Mouse (Mus musculus): Measurements from ENCODE around the gene Slc4a3. TPM values are rescaled to one million over a fixed set of nuclear protein-coding genes. Genes with fewer than 3 reads are reported as not detected.

Slc4a3 gene
- polyA plus RNA-seq, 1 experiment from 2014 or later: 42.9 TPM

Other genes with a start within 250 kb of the Slc4a3 start
- 155 and 161 TPM in 2 replicates for gene Dnpep, start 228.3 kb upstream of the Slc4a3 start, polyA plus RNA-seq (2015; fragmentation: Nextera tagmentation; extraction: Ambion mirVana)
- gene Des, start 185.9 kb upstream of the Slc4a3 start, polyA plus RNA-seq (2015; fragmentation: Nextera tagmentation; extraction: Ambion mirVana): 0.84 and 1.1 TPM in 2 replicates
- 11.2 and 12.8 TPM in 2 replicates for gene Speg, start 171.0 kb upstream of the Slc4a3 start, polyA plus RNA-seq (2015; fragmentation: Nextera tagmentation; extraction: Ambion mirVana)
- 78.4 and 88.8 TPM in 2 replicates for gene Gmppa, start 110.3 kb upstream of the Slc4a3 start, polyA plus RNA-seq (2015; fragmentation: Nextera tagmentation; extraction: Ambion mirVana)
- gene Asic4, start 95.8 kb upstream of the Slc4a3 start, polyA plus RNA-seq (2015; fragmentation: Nextera tagmentation; extraction: Ambion mirVana): 57.3 and 81.6 TPM in 2 replicates
- gene Chpf, start 67.0 kb upstream of the Slc4a3 start, polyA plus RNA-seq (2015; fragmentation: Nextera tagmentation; extraction: Ambion mirVana): 25.1 and 28.7 TPM in 2 replicates
- gene Tmem198, start 66.7 kb upstream of the Slc4a3 start, polyA plus RNA-seq (2015; fragmentation: Nextera tagmentation; extraction: Ambion mirVana): 46.1 and 47.3 TPM in 2 replicates
- gene Obsl1, start 39.8 kb upstream of the Slc4a3 start, polyA plus RNA-seq (2015; fragmentation: Nextera tagmentation; extraction: Ambion mirVana): 18.6 and 25.7 TPM in 2 replicates
- 8.5 and 12.5 TPM in 2 replicates for gene Inha, start 39.2 kb upstream of the Slc4a3 start, polyA plus RNA-seq (2015; fragmentation: Nextera tagmentation; extraction: Ambion mirVana)
- gene Stk11ip, start 24.7 kb upstream of the Slc4a3 start, polyA plus RNA-seq (2015; fragmentation: Nextera tagmentation; extraction: Ambion mirVana): 20.0 and 23.6 TPM in 2 replicates

Measured in midbrain, embryonic 13.5 days (tissue).